Mouse (Mus musculus): ENCODE data around the gene Adprhl1. TPM values are rescaled to one million over a fixed set of nuclear protein-coding genes. Genes with fewer than 3 reads are reported as not detected.

The Adprhl1 gene
- polyA plus RNA-seq, 1 experiment from 2014 or later = 0.27 TPM

GRCm38 (mm10) chr8:13226288-13226687 lies 27.7 kb downstream of the Adprhl1 start:
- DNase-seq (ENCODE audit: low spot score) = no peak
- Histone ChIP-seq H3K4me3 (ENCODE audit: low read depth, low read length) (no peak overlapping the region), H3K36me3 (ENCODE audit: control insufficient read depth, insufficient read depth, low read length) (no peaks in the 10 kb centered on the region)

GRCm38 (mm10) chr8:13224426-13224825 lies 29.5 kb downstream of the Adprhl1 start:
- Histone ChIP-seq H3K27me3 (replicated peaks; ENCODE audit: control insufficient read depth, insufficient read depth, low read length) (no peaks in the 10 kb centered on the region), H3K4me2 (ENCODE audit: low read length) (no peak overlapping the region), H3K9ac (ENCODE audit: low read length) (no peak overlapping the region), H3K9me3 (ENCODE audit: control insufficient read depth, low read length) (no peaks in the 10 kb centered on the region), H3K4me1 (replicated peaks; ENCODE audit: control insufficient read depth, insufficient read depth, low read length) (no peaks in the 10 kb centered on the region), H3K27ac (ENCODE audit: low read depth) (no peak overlapping the region), H3K4me3 (ENCODE audit: low read depth, low read length) (no peak overlapping the region), H3K36me3 (ENCODE audit: control insufficient read depth, insufficient read depth, low read length) (no peaks in the 10 kb centered on the region)
- DNase-seq (ENCODE audit: low spot score) = no peak
- no peak for ATAC-seq (replicated peaks; ENCODE audit: low FRiP score, low TSS enrichment, low read depth)
- 83% methylated on average over 9 of the region's 9 CpGs for WGBS

More at GRCm38 (mm10) chr8:13226288-13226687, 27.7 kb downstream of the Adprhl1 start:
- no peak for ATAC-seq (replicated peaks; ENCODE audit: low FRiP score, low TSS enrichment, low read depth)
- Histone ChIP-seq H3K9ac (ENCODE audit: low read length) (no peak overlapping the region), H3K4me2 (ENCODE audit: low read length) (no peak overlapping the region), H3K27ac (ENCODE audit: low read depth) (no peak overlapping the region), H3K4me1 (replicated peaks; ENCODE audit: control insufficient read depth, insufficient read depth, low read length) (no peaks in the 10 kb centered on the region), H3K9me3 (ENCODE audit: control insufficient read depth, low read length) (no peaks in the 10 kb centered on the region), H3K27me3 (replicated peaks; ENCODE audit: control insufficient read depth, insufficient read depth, low read length) (no peaks in the 10 kb centered on the region)
- WGBS = 66% methylated on average over 6 of the region's 6 CpGs

- Histone ChIP-seq H3K27ac (ENCODE audit: low read depth) (no peak overlapping the region), H3K4me1 (replicated peaks; ENCODE audit: control insufficient read depth, insufficient read depth, low read length) (peaks cover 3% of the 10 kb centered on the region; the same call in 1 of the 2 replicates), H3K9me3 (ENCODE audit: control insufficient read depth, low read length) (no peaks in the 10 kb centered on the region), H3K4me2 (ENCODE audit: low read length) (no peak overlapping the region), H3K27me3 (replicated peaks; ENCODE audit: control insufficient read depth, insufficient read depth, low read length) (no peaks in the 10 kb centered on the region), H3K36me3 (ENCODE audit: control insufficient read depth, insufficient read depth, low read length) (no peaks in the 10 kb centered on the region), H3K9ac (ENCODE audit: low read length) (no peak overlapping the region), H3K4me3 (ENCODE audit: low read depth, low read length) (no peak overlapping the region)
- ATAC-seq (replicated peaks; ENCODE audit: low FRiP score, low TSS enrichment, low read depth) (no peak), DNase-seq (ENCODE audit: low spot score) (no peak)
- 89% methylated on average over 4 of the region's 4 CpGs for WGBS
Observed at GRCm38 (mm10) chr8:13218441-13218840, 35.5 kb downstream of the Adprhl1 start.

GRCm38 (mm10) chr8:13217986-13218385 lies 36.0 kb downstream of the Adprhl1 start:
- no peak overlapping the region for H3K4me2 ChIP-seq (ENCODE audit: low read length)
- H3K9me3 ChIP-seq (ENCODE audit: control insufficient read depth, low read length) = no peaks in the 10 kb centered on the region
- ATAC-seq (replicated peaks; ENCODE audit: low FRiP score, low TSS enrichment, low read depth) = no peak
- DNase-seq (ENCODE audit: low spot score) = no peak
- no peaks in the 10 kb centered on the region for H3K36me3 ChIP-seq (ENCODE audit: control insufficient read depth, insufficient read depth, low read length)
- no peak overlapping the region for H3K4me3 ChIP-seq (ENCODE audit: low read depth, low read length)
- no peak overlapping the region for H3K27ac ChIP-seq (ENCODE audit: low read depth)
- H3K4me1 ChIP-seq (replicated peaks; ENCODE audit: control insufficient read depth, insufficient read depth, low read length) = peaks cover 3% of the 10 kb centered on the region; the same call in 1 of the 2 replicates
- H3K9ac ChIP-seq (ENCODE audit: low read length) = no peak overlapping the region
- H3K27me3 ChIP-seq (replicated peaks; ENCODE audit: control insufficient read depth, insufficient read depth, low read length) = no peaks in the 10 kb centered on the region

GRCm38 (mm10) chr8:13217093-13217492 lies 36.9 kb downstream of the Adprhl1 start:
- Histone ChIP-seq H3K9me3 (ENCODE audit: control insufficient read depth, low read length) (no peaks in the 10 kb centered on the region), H3K27ac (ENCODE audit: low read depth) (no peak overlapping the region), H3K4me1 (replicated peaks; ENCODE audit: control insufficient read depth, insufficient read depth, low read length) (peaks cover 3% of the 10 kb centered on the region; the same call in 1 of the 2 replicates), H3K4me2 (ENCODE audit: low read length) (no peak overlapping the region), H3K36me3 (ENCODE audit: control insufficient read depth, insufficient read depth, low read length) (no peaks in the 10 kb centered on the region), H3K9ac (ENCODE audit: low read length) (no peak overlapping the region), H3K4me3 (ENCODE audit: low read depth, low read length) (no peak overlapping the region), H3K27me3 (replicated peaks; ENCODE audit: control insufficient read depth, insufficient read depth, low read length) (no peaks in the 10 kb centered on the region)
- 13% methylated on average over 5 of the region's 5 CpGs for WGBS
- ATAC-seq (replicated peaks; ENCODE audit: low FRiP score, low TSS enrichment, low read depth) (no peak), DNase-seq (ENCODE audit: low spot score) (no peak)

- no peak for ATAC-seq (replicated peaks; ENCODE audit: low FRiP score, low TSS enrichment, low read depth)
- DNase-seq (ENCODE audit: low spot score) = no peak
- WGBS = 61% methylated on average over 8 of the region's 8 CpGs
- Histone ChIP-seq H3K4me1 (replicated peaks; ENCODE audit: control insufficient read depth, insufficient read depth, low read length) (peaks cover 3% of the 10 kb centered on the region; the same call in 1 of the 2 replicates), H3K27ac (ENCODE audit: low read depth) (no peak overlapping the region), H3K4me3 (ENCODE audit: low read depth, low read length) (no peak overlapping the region), H3K36me3 (ENCODE audit: control insufficient read depth, insufficient read depth, low read length) (no peaks in the 10 kb centered on the region), H3K27me3 (replicated peaks; ENCODE audit: control insufficient read depth, insufficient read depth, low read length) (no peaks in the 10 kb centered on the region), H3K4me2 (ENCODE audit: low read length) (no peak overlapping the region), H3K9me3 (ENCODE audit: control insufficient read depth, low read length) (no peaks in the 10 kb centered on the region), H3K9ac (ENCODE audit: low read length) (no peak overlapping the region)
Observed at GRCm38 (mm10) chr8:13216386-13216785, 37.6 kb downstream of the Adprhl1 start.

GRCm38 (mm10) chr8:13213479-13214268 lies 40.3 kb downstream of the Adprhl1 start:
- H3K9ac ChIP-seq (ENCODE audit: low read length) = no peak overlapping the region

GRCm38 (mm10) chr8:13209770-13210169 lies 44.2 kb downstream of the Adprhl1 start:
- 70% methylated on average over 1 of the region's 1 CpGs for WGBS
- Histone ChIP-seq H3K4me3 (ENCODE audit: low read depth, low read length) (no peak overlapping the region), H3K9ac (ENCODE audit: low read length) (no peak overlapping the region), H3K36me3 (ENCODE audit: control insufficient read depth, insufficient read depth, low read length) (no peaks in the 10 kb centered on the region), H3K4me1 (replicated peaks; ENCODE audit: control insufficient read depth, insufficient read depth, low read length) (peaks cover 3% of the 10 kb centered on the region; the same call in 1 of the 2 replicates), H3K27me3 (replicated peaks; ENCODE audit: control insufficient read depth, insufficient read depth, low read length) (no peaks in the 10 kb centered on the region), H3K9me3 (ENCODE audit: control insufficient read depth, low read length) (no peaks in the 10 kb centered on the region), H3K4me2 (ENCODE audit: low read length) (no peak overlapping the region), H3K27ac (ENCODE audit: low read depth) (no peak overlapping the region)
- ATAC-seq (replicated peaks; ENCODE audit: low FRiP score, low TSS enrichment, low read depth) = no peak
- no peak for DNase-seq (ENCODE audit: low spot score)

More at GRCm38 (mm10) chr8:13213479-13214268, 40.3 kb downstream of the Adprhl1 start:
- ATAC-seq (replicated peaks; ENCODE audit: low FRiP score, low TSS enrichment, low read depth) (peak; percentile 54; the same call in 1 of the 2 replicates), DNase-seq (ENCODE audit: low spot score) (peak; percentile 88)
- WGBS = 24% methylated on average over 10 of the region's 10 CpGs
- no peak overlapping the region for H3K27ac ChIP-seq (ENCODE audit: low read depth)
- H3K4me1 ChIP-seq (replicated peaks; ENCODE audit: control insufficient read depth, insufficient read depth, low read length) = peaks cover 3% of the 10 kb centered on the region; the same call in 1 of the 2 replicates
- H3K9me3 ChIP-seq (ENCODE audit: control insufficient read depth, low read length) = no peaks in the 10 kb centered on the region
- no peaks in the 10 kb centered on the region for H3K27me3 ChIP-seq (replicated peaks; ENCODE audit: control insufficient read depth, insufficient read depth, low read length)
- no peak overlapping the region; the same call in 1 of the 2 replicates for H3K4me2 ChIP-seq (ENCODE audit: low read length)
- H3K36me3 ChIP-seq (ENCODE audit: control insufficient read depth, insufficient read depth, low read length) = no peaks in the 10 kb centered on the region
- H3K4me3 ChIP-seq (ENCODE audit: low read depth, low read length) = no peak overlapping the region
